Mouse (Mus musculus) embryo, embryonic 11 days (tissue): ENCODE data around the gene Yae1d1.
"Not testable (repeated sequence)": the region's sequence is repeated elsewhere in the genome, so short reads cannot be mapped to it uniquely, and the experiment has no call there.

Source experiments
- DNase-seq: peaks from one replicate; pipeline ENCODE4 v3.0.0-alpha.2; 2015

Gene Yae1d1

DNA sequence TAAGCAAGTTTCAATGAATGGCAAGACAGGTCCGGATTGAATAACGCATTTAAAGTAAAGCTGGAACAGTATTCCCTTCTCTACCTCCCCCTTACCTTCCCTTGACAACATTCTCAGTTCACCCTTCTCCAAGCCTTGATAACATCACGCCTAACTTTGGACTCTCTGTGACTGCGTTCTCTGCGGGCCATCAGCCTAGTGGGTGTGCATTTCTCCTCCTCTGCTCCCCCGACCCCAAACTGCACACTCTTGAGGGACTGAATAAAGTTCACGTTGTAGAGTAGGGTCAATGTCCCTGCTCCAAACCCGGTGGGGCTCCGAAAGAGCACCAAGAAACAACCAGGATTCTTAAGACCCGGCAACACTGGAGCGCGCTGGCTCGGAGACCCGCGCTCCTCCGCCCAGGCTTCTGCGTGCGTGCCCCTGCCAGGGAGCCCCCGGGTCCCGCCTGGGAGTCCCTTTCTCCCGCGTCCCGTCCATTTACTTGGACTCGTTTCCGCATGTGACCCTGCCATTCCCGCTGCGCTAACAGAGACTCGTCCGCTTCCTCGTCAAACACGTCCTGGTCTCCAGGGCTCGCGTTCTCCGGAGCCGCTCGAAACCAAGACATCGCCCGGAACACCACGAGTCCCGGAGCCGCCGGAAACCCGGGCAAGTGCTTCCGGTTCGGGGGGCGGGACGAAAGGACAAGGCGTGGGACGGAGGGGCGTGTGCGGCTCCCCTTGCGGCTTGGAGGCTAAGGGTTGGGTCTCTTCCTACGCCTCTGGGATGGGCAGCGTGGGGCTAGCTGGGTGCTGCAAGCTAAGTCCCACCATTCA lies at the start of gene Yae1d1:
Yae1d1 (minus strand) TSS at position 653 of the 818 bp plus-strand sequence.
- DNase-seq: peak; percentile 95

DNA sequence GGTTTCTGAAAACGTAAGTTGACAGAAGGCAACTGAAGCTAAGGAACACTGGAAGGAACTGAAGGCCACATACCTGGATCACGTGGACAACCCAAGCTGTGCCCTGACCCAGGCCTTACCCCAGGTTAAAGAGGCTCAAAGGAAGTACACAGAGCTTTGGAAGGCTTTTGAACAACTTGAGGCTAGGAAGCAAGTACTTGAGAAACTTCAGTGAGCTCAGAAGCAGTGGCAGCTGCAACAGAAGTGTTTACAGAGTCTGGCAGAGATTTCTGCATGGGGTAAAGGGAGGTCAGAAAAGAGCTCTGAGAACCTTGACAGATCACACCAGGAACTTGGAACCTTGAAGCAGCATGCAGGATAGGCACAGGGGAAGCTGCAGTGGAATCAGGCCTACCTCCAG lies 45.7 kb upstream of the Yae1d1 start:
- DNase-seq: no peak

DNA sequence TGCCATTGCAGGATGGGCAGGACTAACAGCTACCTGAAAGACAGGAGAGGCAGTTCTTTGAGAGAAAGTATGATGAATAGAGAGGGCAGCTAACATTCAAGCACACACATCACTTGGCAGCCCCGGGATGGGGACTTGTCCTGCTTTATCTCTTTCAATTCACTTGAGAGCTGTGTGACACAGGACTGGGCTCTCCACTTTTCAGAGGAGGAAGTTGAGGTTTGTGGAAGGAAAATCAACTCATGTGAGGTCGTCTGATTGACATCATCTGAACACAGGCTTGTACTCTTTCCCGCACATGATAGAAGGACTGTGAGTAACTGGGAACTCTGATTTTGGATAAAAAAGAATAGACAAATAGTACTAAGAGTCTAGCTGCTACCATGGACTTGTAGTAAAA lies 23.5 kb upstream of the Yae1d1 start:
- DNase-seq: no peak

DNA sequence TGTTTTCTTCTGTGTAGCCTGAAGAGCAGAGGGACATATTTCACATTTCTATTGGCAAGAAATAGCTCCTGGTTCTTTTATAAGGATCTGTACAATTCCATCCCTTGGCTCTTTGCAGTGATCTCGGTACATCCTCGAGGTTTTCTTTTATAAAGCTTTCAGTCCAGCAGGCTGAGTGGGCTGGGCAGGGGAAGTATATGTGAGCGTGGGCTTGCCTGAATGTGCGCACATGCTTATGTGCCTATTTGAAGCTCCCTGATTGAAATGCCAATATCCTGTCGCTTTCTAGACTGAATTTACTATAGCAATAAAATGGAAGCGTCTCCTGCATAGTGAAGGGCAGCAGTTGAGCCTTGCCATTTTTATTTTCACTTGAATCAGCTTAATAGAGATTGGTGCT lies 20.1 kb upstream of the Yae1d1 start:
- no peak for DNase-seq

DNA sequence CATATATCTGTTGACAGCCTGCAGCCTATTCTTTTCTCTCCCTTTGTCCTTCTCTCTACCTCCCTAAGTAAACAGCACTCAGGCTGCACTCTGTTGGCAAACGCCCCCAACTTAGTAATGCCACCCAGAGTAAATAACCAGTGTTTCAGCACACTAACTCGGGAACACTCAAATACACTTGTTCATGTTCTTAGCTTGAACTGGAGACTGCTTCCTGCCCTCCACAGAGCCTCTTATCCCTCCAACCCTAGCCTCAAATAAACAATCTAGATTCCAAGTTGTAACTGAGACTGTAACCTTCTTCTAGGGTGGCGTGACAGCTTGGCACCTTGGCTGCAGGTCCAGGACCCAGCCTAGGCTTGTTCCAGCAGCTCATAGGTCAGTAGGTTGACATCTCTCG lies 17.9 kb upstream of the Yae1d1 start:
- no peak for DNase-seq

DNA sequence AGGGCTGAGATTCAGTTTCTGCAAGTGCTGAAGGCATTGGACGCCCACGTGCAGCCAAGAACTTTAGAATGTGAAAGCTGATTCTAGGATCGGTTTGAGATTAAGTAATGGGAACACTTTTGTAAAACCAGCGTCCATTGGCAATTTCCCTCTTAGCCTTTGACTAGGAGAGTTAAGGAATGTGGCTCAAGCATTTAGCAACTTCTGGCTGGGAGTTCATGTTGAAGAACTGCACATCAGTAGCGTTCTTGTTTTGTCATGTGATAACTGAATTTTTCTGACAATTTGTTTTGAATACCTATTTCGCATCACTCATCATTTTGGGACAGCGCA lies 332 bp upstream of the Yae1d1 start:
- DNase-seq: no peak

DNA sequence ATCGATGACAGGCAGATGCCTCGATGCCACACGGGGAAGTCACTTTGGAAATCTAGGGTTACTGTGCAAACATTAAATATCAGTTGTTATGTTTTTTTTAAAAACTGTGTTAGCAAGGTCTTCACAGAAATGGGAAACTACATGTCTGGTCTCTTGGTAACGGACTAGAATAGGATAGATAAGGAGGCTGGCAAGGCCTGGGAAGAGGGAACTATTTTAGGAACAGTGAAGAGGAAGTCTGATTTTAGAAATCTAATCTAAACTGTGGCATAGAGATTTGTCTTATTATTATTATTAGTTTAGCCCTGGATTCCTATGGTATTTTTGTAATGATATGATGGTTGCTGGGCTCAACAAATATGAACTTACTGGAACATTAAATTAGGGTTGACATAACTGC lies 1.1 kb downstream of the Yae1d1 start:
- no peak for DNase-seq

DNA sequence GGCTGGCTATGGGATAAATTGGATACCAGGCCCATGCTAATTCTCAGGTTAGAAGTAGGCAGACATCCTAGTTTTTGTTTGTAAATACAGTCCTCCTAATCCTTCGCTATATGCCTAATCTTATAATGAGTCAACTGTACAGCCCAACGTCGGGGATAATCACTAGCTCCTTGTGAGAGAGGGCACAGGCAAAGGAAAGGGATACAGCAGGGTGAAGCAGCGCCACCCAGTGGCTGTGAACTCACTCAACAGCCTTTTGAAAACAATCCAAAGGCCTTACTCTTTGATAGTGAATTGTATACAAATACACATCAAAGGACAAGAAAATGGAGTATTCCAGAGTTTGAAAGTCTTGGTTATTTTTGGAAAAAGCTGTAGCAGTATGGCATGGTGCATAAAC lies 10.0 kb downstream of the Yae1d1 start:
- DNase-seq: peak; percentile 47

DNA sequence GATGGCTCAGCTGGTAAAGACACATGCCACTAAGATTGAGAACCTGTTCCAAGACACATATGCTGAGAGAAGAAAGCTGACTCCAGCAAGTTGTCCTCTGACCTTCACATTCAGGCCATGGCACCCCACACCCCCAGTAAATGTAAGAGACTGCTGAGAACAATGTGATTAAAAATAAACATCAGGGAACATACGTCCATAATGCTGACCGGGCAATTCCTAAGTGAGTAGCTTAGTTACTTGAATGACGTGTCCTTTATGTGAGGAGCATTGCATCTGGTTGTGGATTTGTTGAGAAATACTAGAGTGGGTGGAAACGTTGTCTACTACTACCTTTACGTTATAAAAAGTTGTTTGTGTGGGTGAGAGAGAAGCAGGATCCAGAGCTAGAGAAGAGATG lies 10.5 kb downstream of the Yae1d1 start:
- no peak for DNase-seq

DNA sequence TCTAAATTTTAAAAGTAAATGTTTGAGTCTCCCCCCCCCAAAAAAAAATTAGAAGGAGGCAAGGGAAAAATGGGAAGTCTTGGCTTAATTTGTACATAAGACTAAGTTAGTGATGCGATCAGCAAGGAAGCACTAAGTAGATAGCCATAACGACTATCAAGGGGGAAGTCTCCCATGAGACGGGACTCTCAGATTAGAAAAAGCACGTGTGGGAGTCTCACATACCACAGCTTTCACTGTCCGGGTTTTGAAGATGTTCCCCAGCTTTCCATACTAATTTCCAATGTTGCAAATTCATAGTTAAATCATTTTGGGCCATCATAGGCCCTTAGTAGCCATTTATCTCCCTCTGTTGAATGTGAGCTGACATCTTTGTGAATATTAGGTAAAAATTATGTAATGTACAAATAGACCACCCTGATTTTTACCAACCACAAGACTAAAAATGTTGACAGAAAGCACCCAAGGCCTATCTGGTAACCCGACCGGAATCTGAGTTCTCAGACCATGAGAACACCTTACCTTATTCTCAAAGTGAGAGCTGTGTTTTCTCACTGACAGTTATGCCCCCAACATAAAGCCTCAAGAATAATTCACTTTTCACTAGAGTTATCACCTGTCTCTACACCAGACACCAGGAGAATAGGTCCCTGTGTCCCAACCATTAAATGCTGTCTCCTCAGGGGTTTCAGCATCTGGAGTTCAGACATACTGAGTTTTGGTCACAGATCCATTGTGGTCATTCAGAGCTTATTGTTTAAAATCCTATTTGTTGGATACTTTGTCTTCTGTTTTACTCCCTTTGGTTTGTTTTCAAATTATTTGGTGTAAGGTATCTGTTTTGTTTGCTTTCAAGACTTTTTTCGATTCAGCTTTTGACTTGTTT lies 16.1 kb downstream of the Yae1d1 start:
- DNase-seq: no peak

DNA sequence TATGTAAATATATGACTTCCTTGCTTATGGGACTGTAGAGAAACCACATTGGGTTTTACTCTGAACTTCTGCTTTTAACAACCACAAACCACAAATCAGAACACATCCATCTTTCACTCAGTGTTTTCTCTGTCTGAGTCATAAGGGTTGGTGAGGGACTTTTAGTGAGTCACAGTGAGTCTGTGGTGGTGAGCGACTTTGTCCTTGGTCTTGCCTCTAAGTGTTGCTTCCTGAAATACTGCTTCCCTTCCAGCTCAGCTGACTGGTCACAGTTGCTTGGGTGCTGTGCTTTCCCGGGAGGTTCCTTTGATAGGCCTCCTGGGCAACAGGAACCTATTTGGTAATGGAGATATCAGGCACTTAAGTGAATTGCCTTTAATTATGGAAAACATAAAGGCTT lies 17.3 kb downstream of the Yae1d1 start:
- no peak for DNase-seq

DNA sequence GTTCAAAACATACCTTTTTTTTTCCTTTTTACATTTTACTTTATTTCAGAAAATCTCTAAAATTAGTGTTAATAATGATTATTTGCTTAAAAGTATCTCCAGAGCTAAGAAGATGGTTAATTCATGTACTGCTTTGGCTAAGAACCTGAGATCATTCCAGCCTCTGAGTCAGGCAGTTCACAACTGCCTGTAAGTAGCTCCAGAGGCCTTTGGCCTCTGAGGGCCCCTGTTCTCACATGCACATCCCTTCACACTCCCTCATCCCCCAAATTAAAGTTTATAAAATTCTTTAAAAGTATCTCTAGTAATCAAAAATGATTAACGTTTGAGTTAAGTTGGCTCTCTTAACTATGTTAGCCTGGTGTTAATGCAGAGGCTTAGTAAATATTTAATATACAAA lies 17.7 kb downstream of the Yae1d1 start:
- no peak for DNase-seq

DNA sequence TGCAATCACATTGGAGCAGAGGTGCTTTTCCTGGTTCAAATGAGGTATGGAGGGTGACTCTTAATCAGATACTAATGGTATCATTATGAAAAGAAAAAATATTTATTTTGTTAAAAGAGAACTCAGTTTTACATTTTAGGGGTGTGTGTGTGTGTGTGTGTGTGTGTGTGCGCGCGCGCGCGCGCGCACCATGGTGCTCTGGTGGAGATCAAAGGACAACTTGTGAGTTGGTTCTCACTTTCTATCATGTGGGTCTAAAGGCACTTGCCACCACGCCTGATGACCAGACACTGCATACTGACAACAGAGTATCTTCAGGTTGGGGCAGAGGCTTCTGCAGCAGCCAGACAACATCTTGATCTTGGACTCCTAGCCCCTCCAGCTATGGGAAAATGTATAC lies 18.4 kb downstream of the Yae1d1 start:
- no peak for DNase-seq

DNA sequence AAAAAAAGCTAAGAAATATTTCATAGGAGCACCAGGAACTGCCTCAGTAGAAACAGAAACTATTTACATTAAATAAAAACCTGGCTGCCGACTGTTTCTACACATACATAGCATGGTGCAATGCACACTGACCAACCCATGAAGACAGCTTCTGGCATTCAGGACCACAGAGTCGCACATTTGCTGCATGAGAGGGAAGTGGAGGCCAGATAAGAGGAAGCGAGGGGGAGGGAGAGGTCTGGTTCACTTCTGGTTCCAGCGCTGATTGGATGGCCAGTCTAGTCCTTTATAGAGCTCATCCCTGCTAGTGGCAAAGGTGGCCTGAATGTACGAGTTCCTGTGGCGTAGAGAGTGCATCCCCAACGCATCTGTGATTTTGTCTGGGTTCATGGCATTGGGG lies 32.5 kb downstream of the Yae1d1 start:
- DNase-seq: no peak

DNA sequence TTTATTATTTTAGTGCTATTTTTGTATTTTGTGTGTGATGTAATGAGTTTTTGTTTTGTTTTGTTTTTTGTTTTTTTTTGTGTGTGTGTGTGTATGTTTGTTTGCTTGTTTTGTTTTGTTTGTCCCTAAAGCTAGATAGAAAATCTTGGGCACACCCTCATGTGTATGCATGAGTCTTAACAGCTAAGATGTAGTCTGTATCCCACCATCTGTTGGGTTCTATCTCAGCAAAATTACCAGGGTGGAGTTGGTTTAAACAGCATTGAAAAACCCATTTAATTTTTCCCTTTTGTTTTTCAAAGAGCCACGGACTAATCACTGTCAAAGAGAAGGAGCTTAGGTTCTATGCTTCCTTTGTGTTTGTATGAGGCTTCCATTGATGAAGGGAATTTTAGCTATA lies 38.9 kb downstream of the Yae1d1 start:
- no peak for DNase-seq

DNA sequence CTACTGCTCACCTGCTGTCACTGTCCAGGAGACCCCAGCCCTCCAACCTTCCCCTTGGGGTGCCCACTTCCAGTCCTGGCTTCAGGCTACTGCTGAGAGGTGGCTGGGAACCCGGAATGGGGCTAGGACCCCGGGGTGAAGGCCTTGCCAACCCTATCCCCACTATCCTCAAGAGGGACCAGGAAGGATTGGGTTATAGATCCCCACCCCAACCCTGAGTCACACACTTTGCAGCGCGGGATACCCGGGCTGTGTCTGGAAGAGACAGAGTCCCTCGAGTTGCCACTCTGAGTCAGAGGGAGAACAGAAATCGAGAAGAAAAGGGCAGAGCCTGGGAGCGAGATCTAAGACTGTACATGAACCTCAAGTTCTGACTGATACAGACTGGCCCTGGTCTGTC lies 42.6 kb downstream of the Yae1d1 start:
- DNase-seq: not testable (repeated sequence)

DNA sequence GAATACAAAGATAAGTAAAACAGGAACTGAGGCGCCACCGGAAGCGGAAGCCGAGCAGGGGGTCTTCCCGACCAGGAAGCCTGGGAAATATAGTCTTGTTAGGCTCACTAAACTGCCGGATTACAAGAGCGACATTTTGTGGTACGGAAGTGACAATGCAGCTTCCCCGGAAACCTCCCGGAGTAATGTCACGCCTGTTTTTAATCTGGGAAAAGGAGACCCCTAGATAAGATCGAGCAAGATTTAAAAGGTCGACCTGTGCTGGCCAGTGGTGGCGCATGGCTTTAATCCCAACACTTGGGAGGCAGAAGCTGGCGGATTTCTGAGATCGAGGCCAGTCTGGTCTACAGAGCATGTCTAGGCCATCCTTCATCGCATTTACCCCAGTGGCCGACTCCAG lies 43.6 kb downstream of the Yae1d1 start:
- DNase-seq: no peak

DNA sequence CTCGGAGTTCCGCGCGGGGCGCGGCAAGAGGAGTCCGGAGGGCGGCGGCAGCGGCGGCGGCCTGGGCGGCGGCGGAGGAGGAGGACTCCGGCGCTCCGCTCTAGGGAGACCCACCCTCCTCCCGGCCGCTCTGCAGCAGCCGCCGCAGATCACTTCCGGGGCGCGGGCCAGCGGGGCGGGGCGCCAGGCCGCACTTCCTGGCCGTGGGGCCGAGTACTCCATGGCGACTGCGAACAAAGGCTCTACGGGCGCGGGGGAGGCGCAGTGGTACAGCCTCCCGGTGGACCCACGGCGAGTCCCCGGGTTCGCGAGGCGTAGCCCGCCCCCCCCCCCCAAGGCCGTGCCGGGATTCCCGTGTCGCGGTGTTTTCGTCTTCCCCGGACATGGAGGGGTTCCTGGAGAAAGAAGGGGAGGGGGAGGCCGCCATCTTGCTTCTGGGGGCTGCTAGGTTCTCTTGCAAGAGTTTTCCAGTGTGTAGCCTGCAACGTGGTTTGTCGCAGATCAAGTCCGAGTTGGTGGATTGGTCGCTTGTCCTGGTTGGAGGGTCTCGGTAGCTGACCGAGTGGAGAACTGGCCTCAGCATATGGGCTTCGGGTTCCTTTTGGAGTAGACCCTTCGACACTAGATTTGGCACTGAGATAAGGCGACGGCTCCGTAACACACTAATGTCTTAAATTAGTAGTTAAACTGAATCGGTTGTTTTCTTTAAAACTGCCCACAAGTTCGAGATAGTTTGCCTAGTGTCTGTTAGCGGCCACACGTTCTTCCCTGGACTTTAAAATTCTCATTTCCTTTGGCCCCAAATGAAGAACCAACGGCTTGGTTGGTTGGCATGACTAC lies 48.9 kb downstream of the Yae1d1 start, which contains the start of gene Rala:
Rala (minus strand) TSS at position 162 of the 840 bp plus-strand sequence.
- DNase-seq: peak; percentile 93

DNA sequence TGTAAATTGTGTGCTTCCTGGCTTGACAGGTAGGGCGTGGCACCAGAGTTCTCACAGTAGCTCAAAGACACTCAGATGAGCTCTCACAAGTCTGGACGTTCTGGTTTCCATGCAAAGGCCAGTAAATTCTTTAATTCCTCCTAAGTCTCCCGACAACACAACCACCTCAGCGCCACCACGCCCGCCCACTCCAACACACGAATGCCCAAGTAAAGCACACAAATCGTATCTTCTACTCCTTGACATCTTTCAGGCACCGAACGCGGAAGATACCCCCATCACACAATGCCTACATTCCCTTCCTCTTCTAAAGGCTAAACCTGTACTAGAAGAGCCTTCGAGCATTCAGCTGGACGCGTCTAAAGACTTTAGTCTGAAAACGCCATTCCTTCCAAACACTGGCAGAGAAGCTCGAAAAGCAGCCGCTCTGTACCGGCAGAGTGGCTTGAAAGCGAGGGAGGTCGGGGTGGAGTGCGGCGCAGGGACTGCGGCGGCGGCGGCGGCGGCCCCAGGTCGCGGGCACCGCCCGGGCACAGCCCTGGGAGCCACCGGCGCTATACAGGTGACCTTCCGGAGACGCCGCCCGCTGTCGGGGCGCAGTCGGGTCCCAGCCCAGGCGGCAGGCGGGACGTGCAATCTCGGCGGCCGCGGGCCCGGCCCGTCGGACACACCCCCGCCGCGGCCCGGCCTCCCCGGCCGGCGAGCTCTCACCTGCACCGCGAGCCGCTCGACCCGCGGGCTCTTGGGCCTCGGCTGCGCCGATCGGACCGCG lies 49.7 kb downstream of the Yae1d1 start:
- peak; percentile 32 for DNase-seq

DNA sequence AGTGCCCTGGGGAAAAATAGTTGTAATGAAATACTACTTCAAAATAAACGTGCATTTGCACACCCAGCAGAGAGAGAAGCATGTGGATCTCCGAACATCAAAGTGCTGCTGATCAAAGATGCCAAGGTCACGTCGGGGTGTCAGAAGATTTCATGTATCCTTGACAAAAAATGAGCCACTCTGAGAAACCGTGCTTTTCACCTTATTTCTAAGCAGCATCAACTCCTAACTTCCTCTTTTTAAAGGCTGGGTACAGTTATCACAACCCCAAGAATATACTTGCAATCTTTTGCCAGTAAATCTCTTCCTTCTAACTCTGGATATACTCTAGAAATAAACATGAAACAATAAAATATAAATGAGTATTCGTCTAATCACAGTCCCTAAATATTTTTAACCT lies 50.8 kb downstream of the Yae1d1 start:
- DNase-seq: no peak
